Mouse (Mus musculus): ENCODE data around the gene Stx5a. TPM values are rescaled to one million over a fixed set of nuclear protein-coding genes. Genes with fewer than 3 reads are reported as not detected.

Gene Stx5a
- total RNA-seq, 2 experiments from 2014 or later = 35.6 to 46.3 TPM

DNA sequence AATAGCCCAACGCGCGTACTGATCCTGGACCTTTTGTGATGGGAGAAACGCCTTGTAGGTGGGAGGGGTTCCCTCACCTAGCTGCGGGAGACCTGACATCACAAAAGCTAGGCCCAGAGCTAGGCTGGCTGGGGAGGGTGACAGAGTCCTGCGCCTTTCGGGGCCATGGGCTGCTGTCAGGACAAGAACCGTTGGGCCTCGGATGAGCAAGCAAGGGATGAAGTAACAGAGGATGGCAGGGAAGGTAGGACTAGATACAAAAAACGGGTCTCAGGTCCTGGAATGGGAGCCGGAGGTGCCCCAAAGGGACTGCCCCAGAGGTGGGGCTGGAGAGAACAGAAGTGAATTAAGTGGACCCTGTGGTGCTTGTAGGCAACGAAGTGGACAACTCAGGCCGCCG, 610 bp upstream of the Stx5a start, which contains the start of gene 1700092M07Rik:
Gene 1700092M07Rik (plus strand): TSS at position 116 of the 400 bp plus-strand sequence.
- no peak for DNase-seq

DNA sequence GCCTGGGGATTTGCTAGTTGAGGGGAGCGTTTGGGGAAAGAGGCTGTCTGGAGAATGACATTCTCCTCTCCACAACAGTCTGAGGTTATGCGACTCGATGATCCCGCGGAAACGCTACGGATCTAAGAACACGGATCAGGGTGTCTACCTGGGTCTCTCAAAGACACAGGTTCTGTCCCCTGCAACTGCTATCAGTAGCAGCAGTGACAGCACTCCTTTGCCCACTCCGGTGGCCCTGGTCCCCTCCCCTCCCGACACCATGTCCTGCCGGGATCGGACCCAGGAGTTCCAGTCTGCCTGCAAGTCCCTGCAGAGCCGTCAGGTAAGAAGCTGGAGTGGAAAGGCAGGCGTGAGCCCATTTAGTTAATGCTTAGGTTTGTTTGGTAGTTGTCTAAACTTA, 963 bp downstream of the Stx5a start:
- no peak for DNase-seq

DNA sequence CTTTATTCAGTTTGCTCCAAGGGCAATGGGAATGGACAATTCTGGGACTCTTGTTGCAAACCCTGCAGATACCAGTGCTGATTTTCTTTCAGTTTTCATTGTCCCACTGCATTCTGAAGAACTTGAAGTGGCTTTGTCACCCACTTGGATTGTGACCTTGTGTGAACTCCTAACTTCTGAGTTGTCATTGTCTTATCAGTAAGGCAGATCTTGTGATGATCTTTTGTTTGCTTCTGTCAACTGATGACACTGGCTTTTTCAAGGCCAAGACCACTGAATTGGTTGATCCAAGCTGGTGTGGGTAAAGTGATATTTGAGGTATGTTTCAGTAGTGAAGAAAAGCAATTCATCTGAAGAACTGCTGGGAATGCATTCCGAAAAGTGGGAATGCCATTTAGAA, 4.2 kb downstream of the Stx5a start:
- DNase-seq = no peak

DNA sequence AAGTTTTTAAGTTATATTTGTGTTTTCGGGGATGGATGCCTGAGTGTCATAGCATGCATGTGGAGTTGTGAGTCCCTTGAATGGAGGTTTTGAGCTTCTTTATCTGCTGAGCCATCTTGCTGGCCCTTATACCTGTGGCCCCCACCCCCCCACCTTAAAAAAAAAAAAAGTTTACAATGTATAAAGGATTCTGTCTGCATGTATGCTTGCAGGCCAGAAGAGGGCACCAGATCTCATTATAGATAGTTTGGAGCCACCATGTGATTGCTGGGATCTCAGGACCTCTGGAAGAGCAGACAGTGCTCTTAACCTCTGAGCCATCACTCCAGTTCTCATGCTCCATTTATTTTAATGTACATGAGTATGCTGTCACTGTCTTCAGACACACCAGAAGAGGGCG, 6.2 kb downstream of the Stx5a start:
- no peak for DNase-seq

DNA sequence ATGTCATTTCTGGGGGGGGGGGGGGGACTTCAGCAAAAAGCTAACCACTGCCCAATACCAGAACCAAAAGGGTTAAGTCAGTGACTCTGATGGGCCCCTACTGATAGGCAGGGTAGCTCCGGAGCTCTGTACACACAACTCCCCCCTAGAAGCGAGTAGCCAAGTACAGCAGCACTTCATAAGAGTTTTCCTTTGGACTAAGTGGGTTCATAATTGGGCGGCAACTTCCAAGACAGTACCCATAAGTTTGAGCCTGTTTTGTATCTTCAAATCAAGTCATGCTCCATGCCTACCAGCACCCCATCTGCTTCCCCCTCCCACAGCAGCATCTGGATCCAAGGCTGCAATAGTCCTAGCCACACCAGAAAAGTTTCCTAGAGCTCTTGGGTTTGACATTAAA, 14.4 kb downstream of the Stx5a start:
- DNase-seq = no peak

DNA sequence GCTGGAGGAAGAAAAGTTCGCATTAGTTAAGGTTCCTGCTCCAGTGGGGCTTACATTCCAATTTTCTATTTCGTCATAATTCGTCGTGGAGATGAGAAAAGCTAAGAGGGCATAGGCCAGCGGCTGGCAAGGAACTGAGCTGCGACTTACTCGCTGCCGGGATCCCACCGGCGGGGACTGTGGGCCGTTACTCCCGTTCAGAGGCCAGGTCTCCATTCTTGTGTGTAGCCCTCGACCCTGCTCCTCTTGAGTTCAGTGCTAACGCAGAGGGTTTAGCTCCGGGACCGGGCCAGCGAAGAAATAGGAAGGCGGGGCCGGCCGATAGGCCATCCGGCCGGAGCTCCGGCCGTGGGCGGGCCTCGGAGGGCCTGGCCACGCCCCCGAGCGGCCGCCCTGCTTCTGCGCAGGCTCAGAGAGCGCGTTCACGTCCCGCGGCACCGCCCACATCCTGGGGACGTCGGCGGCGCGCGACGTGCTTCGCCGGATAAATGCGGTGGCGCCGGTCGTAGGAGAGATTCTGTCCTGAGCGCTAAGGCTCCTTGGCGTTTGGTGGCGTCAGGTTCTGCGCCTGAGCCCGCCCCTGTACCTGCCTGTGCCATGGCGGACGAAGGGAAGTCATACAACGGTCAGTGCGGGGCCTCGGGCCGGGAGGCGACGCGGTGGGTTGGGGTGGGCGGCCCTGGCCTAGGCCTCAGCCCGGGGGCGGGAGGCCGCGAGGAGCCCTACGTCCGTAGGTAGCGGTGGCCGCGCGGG, 15.6 kb downstream of the Stx5a start, which contains the start of gene Nxf1:
Gene Nxf1 (plus strand): TSS at position 439 of the 753 bp plus-strand sequence.
- DNase-seq = peak; percentile 96

DNA sequence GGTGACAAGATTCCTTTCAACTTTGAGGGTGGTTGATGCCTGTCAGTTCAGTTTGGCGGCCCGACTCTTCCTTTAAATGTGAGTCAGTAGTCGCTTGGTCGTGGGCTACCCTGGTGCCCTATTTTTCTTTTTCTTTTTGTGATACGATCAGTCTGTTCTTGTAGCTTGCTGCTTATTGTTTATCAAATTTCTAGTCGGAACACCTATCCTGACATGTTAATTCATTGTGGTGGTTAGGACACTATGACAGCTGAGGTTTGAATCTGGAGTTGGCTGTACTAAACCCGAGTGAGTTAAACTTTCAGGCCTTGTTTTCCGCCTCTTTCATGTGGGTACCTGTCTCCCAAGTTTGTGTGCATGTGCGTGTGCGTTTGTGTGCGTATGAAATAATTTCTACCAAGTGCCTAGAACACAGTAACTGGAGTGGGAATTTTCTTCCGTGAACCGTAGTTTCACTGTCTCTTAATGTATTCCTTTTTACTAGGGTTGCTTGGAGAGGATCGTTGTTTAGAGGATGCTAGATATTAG, 16.3 kb downstream of the Stx5a start:
- DNase-seq = no peak

DNA sequence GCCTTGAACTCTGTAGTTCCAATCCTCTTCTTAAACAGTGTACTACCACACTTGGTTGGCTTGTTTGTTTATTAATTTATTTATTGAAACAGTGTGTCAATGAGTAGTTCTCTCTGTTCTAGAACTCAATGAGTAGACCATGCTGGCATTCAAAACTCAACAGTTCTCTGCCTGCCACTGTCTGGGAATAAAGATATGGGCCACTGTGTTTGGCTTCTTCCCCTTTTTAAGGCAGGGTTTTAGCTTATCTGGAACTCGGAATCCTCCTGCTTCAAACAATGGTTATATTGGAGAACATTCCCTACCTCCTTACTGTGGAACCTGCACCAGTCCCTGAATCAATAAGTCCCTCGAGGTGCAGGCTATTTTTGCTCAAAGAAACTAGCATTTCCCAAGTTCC, 17.7 kb downstream of the Stx5a start:
- no peak for DNase-seq

DNA sequence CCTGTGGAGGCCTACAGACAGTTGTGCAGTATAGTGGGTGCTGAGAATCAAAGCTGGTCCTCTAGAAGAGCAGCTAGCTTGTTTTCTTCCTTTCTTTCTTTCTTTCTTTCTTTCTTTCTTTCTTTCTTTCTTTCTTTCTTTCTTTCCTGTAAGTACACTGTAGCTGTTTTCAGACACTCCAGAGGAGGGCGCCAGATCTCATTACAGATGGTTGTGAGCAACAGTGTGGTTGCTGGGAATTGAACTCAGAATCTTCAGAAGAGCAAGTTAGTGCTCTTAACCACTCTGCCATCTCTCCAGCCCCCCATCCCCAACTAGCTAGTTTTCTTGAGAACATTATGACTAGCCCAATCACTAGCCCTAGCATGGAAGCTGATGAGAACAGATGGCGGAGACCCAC, 19.5 kb downstream of the Stx5a start:
- no peak for DNase-seq

DNA sequence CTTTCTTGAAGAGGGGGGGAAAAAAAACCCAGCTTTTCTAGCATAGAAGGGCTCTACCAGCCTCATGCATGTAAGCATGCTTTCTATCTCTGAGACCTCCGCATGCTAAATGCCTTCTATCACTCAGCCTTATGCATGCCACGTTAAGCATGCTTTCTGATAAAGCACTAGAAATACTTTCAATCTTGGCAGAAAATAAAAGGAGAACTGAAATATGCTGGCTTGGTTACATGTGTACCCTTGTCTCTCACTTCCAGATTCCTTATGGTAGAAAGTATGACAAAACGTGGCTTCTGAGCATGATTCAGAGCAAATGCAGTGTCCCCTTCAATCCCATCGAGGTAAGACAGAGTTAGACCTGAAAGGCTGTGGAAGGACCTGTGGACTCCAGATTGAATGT, 22.1 kb downstream of the Stx5a start:
- DNase-seq = no peak

DNA sequence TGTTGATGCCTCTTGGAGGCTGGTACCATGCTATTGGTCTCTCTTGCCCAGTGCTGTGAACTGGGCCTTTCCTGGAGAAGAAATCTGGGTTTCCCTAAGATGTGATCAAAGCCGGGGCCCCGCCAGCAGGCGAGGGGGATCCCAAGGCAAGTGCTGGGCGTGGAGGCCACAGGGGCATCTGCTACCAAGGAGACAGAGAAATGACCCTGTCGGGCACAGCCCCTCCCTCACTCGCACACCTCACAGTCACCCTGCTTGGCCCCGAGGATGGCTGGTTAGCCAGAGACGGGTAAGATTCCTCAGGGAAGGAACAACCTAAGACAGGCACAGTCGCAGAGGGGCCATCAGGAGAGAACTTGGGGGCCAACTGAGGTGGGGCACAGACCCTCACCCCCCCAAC, 24.3 kb downstream of the Stx5a start:
- DNase-seq = no peak

DNA sequence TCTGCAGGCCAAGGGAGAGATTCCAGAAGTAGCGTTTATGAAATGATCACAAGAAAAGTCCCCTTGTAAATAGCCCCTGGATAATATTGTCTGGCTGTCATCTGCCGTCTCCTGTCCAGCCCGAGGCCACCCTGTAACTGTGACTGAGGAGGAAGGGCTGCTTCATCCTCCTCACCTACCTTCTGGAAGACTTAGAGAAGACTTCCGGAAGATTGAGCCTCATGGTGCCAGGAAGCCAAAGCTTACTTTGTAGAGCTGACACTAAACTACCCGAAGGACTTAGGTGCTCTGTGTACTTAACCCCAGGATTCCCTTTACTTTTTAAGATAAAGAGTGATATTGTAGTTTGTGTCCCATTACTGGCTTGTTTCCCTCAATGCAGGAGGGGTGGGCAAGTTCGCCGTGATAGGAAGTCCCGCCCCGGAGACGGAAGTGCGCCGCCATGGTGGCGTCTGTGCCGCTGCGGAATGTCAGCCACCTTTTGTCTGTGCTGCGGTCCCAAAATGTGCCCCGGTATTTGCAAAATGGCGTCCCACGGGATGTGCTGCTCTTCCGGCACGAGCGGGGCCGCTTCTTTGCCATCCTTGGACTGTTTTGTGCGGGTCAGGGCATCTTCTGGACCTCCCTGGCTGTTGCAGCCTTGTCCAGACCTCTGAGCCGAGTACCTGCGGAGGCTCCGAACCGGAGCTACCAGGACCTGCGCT, 29.5 kb downstream of the Stx5a start, which contains the start of gene Tmem223:
Gene Tmem223 (plus strand): TSS at position 430 of the 704 bp plus-strand sequence.
- DNase-seq = peak; percentile 78

DNA sequence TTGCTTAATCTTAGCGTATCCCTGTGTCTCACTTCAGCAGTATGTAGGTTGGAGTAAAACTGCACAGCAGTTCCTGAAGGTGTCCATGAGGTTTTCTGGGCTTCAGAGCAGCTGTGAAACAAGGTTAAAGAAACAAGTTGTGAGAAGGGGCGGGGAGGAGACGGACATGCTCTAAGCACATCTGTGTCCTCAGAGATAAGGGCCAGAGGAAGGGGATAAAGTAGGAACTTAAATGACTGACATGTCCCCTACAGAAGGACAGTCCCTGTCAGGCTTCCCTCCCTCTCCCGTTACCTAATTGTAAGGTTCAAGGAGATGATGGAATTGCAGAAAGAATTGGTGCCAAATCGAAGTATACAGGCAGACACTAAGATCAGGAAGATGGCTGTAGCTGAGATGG, 31.8 kb downstream of the Stx5a start:
- no peak for DNase-seq

DNA sequence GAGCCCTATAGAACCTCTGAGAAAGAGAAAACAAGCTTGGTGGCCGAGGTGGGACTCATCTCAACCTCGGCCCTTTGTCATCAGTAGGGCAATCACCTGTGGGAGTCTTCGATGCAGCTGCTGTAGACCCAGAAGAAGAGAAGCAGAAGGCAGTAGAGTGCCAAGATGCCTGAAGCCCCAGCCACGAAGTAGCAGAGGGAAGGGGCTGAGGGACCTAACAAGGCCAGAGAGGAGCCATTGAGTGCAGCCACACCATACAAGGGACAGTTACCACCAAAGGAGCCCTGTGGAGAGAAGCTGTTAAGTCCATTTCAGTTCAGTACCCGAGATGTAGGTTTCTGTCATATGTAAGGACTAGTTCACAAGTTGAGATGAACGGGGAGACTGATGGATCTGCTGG, 32.2 kb downstream of the Stx5a start:
- DNase-seq = no peak

DNA sequence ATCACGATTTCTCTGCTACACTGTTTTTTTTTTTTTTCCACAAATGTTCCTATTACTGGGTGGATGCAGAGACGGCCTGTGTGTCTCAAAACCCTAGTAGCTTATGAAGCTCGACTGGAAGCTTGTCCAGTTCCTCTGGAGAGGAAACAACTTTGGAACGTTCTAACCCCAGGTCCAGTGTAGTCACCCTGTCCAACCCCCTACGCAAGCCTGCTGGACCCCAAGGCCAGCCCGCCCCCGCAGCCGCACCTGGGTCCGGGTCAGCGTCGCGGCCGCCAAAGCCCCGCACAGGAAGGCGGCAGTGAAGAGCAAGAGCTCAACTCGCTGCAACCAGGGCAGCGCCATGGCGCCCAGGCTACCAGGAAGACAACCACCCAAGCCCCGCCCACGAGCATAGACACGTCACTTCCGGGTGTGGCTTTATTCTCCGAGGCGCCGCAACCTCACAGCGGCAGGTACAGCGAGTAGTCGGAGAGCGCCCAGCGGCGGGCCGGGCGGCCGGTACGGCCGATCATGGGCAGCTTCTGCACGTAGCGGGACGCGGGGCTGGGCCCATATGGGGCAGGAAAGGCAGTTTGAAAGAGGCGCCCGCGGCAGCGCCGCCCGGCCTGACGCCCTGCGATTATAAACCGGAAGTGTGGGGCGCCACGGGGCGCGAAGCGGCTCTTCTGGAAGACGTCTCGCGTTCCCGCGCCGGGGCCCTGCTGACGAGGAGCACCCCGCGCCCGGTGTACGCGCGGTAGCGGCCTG, 33.0 kb downstream of the Stx5a start, which contains the start of gene Tmem179b:
Gene Tmem179b (minus strand): TSS at position 382 of the 750 bp plus-strand sequence.
- DNase-seq = peak; percentile 96

DNA sequence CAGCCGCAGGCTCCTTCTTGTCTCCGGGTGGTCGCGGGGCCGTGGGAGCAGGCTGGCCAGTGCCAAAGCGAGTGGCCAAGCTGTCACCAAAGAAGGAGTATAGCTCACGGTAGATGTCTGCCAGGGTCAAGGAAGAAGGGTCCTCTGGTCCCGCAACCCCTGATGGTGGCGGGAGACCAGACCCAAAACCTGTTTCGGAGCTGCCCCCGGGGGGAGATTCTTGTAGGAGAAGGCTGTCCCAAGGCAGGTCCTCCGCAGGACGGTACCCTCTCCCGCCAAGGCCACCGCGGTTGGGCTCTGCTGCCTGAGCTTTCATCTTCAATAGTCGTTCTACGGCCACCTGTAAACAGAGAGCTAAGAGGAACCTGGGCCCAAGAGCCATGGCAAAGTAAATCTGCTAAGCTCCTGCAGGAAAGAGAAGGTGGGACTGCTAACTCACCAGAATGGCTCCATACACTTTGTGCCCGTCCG, 33.8 kb downstream of the Stx5a start:
- DNase-seq = no peak

DNA sequence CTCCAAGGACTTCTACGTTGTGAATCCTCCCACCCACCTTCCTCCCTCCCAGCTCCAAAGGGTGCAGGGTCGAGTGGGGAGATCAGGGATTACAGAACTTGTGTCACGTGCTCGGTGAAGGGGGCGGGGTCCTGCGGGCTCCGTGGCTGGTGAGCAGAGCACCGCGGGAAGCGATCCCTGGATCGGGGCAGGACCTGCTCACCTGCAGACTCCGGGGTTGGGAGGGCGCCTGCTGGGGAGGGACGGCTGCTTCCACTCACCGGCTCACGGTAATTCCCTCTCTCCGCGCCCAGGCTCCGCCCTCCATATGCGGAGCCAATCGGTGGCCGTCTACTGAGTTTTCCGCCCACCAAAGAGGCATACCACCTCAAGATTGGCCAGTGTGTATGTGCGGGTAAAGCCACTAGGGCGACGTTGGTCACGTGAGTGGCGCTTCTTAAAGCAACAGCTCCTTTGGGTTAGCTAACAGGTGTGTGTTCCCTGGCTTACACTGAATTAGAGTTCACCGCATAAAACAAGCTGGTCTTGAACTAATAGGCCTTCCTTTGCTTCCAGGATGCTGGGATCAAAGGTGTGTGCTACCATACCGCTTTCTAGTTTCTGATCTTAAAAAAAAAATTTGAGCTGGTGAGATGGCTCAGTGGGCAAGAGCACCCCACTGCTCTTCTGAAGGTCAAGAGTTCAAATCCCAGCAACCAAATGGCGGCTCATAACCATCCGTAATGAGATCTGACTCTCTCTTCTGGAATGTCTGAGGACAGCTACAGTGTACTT, 45.0 kb downstream of the Stx5a start, which contains the start of gene Taf6l:
Gene Taf6l (minus strand): TSS at position 410 of the 774 bp plus-strand sequence.
- DNase-seq = peak; percentile 84

DNA sequence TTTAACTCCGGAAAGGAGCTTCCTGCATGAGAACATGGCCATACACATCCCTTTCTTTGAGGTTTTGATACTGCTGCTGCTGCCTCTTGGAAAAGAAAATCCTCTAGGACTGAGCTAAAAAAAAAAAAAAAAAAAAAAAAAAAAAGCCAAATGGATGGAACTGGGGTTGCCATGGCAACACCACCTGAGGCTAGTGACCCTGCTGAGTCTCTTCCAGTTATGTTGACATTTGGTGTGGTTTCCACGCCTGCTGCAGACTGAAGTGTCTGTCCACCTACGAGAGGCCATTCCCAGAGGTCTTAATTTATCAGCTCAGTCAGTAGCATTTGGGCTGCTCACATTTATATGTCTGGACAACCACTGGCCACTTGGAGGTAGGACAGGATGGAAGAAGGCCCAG, 47.3 kb downstream of the Stx5a start:
- no peak for DNase-seq

DNA sequence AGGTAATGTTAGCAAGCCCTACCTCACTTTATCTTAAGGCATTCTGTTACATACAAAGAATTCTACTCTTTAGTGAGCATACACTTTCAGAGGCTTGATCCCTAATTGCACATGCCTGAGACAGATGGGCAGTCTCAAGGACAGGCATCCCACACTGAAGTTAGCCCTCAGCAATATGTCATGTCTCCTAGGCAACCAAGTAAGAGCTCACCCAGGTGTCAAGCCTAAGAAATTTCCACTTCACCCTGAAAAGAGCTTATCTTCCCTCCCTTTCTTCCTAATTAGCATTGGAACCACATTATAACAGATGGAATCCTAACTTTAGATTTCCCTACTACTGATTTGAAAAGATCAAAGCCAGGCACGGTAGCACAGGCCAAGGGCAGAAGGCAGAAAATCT, 48.0 kb downstream of the Stx5a start:
- no peak for DNase-seq

DNA sequence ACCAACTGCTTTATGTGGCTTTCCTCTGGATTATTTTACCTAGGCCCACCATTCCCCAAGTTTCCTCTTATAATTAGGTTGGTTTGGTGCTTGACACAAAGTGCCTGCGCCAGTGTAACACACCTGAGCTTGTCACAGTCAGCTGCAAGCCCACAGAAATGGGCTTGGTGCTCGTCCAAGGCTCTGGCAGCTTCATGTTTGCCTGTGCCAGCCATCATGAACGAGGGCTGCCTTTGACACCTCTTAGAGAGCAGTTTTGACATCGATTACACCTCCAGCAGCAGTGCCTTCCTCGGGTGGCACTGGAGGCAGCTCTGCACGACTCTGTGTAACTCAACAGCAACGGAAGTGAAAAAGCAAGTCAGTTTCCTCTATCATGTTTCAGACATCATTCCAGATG, 49.0 kb downstream of the Stx5a start:
- DNase-seq = no peak

DNA sequence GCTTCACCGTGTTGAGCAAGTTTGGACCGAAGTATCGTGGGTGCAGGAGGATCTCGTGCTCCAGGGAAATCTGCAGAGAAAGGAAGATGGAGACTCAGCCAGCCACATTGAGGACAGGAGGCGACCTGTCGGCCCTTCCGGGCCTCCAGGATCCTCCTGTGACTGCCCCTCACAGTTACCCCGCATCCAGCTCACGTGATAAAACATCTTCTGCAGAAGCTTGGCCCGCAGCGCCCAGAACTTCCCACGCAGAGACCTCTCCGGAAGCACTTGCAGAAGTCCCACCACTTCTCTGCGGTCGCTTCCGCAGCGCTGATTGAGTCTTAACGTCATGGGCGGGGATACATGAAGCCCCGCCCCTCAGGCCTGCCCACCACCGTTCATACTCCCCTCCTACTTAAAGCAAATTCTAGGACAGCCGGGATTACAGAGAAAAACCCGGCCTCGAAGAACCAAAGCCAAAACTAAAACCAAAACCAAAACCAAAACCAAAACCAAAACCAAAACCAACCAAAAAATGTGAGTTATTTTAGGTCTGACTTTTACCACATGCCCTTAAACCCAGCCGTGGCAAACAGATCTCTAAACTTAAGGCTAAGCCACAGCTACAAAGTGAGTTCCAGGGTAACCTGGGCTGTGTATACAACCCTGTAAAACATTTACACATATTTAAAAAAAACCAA, 57.2 kb downstream of the Stx5a start, which contains the start of gene Polr2g:
Gene Polr2g (minus strand): TSS at position 314 of the 683 bp plus-strand sequence.
- peak; percentile 85 for DNase-seq
